Mouse (Mus musculus): ENCODE measurements around the gene Ccdc146. TPM values are rescaled to one million over a fixed set of nuclear protein-coding genes. Genes with fewer than 3 reads are reported as not detected.

The Ccdc146 gene
- not detected in 2 replicates for polyA plus RNA-seq (2012)

DNA sequence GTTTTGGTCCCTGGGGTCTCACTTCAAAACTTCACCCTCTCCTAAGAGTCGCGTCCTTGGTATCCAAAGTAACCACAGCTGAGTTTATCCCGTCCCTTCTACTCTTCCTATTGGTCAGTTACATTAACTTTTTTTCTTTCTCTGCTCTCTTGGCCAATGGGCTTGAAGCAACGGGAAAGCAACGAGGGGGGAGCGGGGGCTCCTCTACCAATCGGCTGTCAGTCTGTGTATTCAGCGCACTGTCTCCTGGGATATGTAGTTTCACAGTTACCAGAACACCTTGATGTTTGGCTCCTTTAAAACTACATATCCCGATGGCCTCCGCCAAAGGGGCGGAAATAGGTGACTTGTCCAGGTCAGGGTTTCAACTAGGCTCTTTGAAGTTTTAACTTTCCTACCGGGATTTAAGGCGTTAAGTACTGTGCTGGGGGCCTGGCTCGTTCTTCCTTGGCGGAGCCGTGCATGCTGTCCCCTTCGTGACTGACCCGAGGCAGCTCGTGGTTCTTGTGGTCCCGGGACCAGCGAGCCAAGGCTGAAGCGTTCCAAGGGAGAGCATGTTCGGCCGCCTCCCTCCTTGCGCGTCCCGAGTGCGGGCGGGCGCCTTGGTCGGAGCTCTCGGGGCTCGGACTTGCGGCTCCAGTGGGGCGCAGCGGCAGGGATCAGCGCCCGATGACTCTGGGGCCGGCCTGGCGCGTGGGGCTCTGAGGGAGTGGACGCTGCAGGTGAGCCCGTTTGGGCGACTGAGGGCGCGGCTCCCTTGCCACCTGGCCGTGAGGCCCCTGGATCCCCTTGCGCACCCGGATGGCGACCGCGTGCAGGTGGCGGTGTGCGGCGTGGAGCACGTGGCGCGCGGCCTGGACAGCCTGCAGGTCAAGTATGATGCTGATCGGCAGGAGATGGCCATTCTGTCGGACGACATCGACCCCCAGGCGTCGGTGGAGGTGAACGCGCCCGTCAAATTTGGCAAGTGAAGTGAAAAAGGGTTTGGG is at the start of gene Ccdc146, which contains the start of gene Fam185a:
Gene Ccdc146 (minus strand): TSS at position 64 of the 989 bp plus-strand sequence.
Gene Fam185a (plus strand): TSS at position 345 of the 989 bp plus-strand sequence.

GRCm38 (mm10) chr5:21372493-21373179 is 51.8 kb downstream of the Ccdc146 start, which contains the start of gene Fgl2:
Fgl2 (plus strand) TSS chr5:21372642.

Other genes with a start within 250 kb of the Ccdc146 start
- gene Gsap, start 238.4 kb downstream of the Ccdc146 start, polyA plus RNA-seq (2012), result 3.6 and 5.0 TPM in 2 replicates
- 8.3 and 10.9 TPM in 2 replicates for gene Fgl2, start 52.0 kb downstream of the Ccdc146 start, polyA plus RNA-seq (2012)
- gene Fam185a, start 281 bp upstream of the Ccdc146 start, polyA plus RNA-seq (2012), result 2.6 and 3.1 TPM in 2 replicates
- gene Lrrc17, start 118.9 kb upstream of the Ccdc146 start, polyA plus RNA-seq (2012), result not detected in 2 replicates
- 0.03 and 0.20 TPM in 2 replicates for gene Fbxl13, start 221.0 kb upstream of the Ccdc146 start, polyA plus RNA-seq (2012)
- 37.5 and 45.9 TPM in 2 replicates for gene Armc10, start 221.1 kb upstream of the Ccdc146 start, polyA plus RNA-seq (2012)